Mouse (Mus musculus) lung, embryonic 16.5 days (tissue): ENCODE data around the gene Kcnh2. TPM values are rescaled to one million over a fixed set of nuclear protein-coding genes. Genes with fewer than 3 reads are reported as not detected.

Experiments
- ATAC-seq: fragments of 200-750 bp; cut with Nextera tagmentation; 2 replicates; pipeline ENCODE4 v1.8.0; 2017; ENCODE audit warnings: low read depth, mild to moderate bottlenecking, moderate library complexity
- H3K27ac ChIP-seq: fragments of 300-500 bp; sonication (generic); 2 replicates; pipeline ENCODE4 v1.5.1; 2014; ENCODE audit warnings: mild to moderate bottlenecking, control low read depth, low read length
- H3K27me3 ChIP-seq: fragments of 300-500 bp; sonication (generic); 2 replicates; pipeline ENCODE4 v1.6.1; 2014; ENCODE audit warnings: low read depth, low read length, mixed read lengths; ENCODE audit not compliant: control insufficient read depth, insufficient read depth
- H3K36me3 ChIP-seq: fragments of 300-500 bp; sonication (generic); 2 replicates; pipeline ENCODE4 v1.6.1; 2014; ENCODE audit warnings: low read length; ENCODE audit not compliant: control insufficient read depth, insufficient read depth
- H3K4me1 ChIP-seq: fragments of 300-500 bp; sonication (generic); replicated peaks from 2 replicates; pipeline ENCODE4 v1.6.1; 2014; ENCODE audit warnings: low read length, mixed read lengths; ENCODE audit not compliant: control insufficient read depth, insufficient read depth
- H3K4me2 ChIP-seq: fragments of 300-500 bp; sonication (generic); 2 replicates; pipeline ENCODE4 v1.6.1; 2014; ENCODE audit warnings: low read depth, low read length, control low read depth
- H3K4me3 ChIP-seq: fragments of 300-500 bp; sonication (generic); 2 replicates; pipeline ENCODE4 v1.5.1; 2014; ENCODE audit warnings: mild to moderate bottlenecking, low read length, control low read depth
- H3K9ac ChIP-seq: fragments of 300-500 bp; sonication (generic); 2 replicates; pipeline ENCODE4 v1.6.1; 2014; ENCODE audit warnings: low read length, control low read depth
- H3K9me3 ChIP-seq: fragments of 300-500 bp; sonication (generic); 2 replicates; pipeline ENCODE4 v1.6.1; 2016; ENCODE audit warnings: low read length; ENCODE audit not compliant: control insufficient read depth
- WGBS: fragments of 180-500 bp; shearing (Covaris S2); extraction: QIAGEN DNeasy Blood & Tissue Kit; methylation state at CpG from one replicate; pipeline ENCODE4 v1.1.7; 2014; 5-methylcytosine and 5-hydroxymethylcytosine counted together
- polyA plus RNA-seq: library from polyadenylated mRNA; unstranded; fragments of >200 nt; fragmentation: Nextera tagmentation; extraction: Ambion mirVana; gene quantifications from 2 replicates; pipeline ENCODE4 v1.2.1, GENCODE M21; 2015

Kcnh2 gene
- polyA plus RNA-seq, 1 experiment from 2014 or later = 6.5 TPM

DNA sequence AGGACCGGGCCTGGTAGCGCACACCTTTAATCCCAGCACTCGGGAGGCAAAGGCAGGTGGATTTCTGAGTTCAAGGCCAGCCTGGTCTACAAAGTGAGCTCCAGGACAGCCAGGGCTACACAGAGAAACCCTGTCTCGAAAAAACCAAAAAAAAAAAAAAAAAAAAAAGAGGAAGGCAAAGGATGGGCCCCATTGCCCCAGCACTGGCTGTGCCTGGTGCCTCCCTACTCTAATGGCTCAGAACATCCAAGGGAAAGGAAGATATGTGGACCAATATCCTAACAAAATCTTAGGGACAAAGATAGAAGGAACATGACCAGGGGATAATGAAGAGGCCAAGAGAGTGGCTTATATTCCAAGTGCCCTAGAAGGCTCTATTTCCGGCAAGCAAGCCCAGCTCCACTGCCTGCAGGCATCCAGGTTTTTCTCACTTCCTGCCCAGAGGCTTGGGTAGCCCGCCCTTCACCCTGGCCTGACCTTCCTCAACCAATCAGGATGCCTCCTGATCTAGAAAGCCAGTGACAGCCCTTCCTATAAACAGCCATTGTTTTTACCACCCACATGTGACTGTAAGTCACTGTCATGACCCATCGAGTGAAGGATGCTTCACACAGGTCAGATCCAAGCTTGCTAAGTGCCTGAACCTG lies 37.7 kb upstream of the Kcnh2 start:
- H3K4me3 ChIP-seq = no peak overlapping the region
- 55% methylated on average over 6 of the region's 7 CpGs for WGBS
- H3K27ac ChIP-seq = no peak overlapping the region
- no peak for ATAC-seq
- H3K27me3 ChIP-seq = peaks cover 33% of the 10 kb centered on the region
- H3K9ac ChIP-seq = no peak overlapping the region
- H3K36me3 ChIP-seq = no peaks in the 10 kb centered on the region
- no peak overlapping the region for H3K4me2 ChIP-seq
- no peaks in the 10 kb centered on the region for H3K9me3 ChIP-seq
- peaks cover 13% of the 10 kb centered on the region for H3K4me1 ChIP-seq

DNA sequence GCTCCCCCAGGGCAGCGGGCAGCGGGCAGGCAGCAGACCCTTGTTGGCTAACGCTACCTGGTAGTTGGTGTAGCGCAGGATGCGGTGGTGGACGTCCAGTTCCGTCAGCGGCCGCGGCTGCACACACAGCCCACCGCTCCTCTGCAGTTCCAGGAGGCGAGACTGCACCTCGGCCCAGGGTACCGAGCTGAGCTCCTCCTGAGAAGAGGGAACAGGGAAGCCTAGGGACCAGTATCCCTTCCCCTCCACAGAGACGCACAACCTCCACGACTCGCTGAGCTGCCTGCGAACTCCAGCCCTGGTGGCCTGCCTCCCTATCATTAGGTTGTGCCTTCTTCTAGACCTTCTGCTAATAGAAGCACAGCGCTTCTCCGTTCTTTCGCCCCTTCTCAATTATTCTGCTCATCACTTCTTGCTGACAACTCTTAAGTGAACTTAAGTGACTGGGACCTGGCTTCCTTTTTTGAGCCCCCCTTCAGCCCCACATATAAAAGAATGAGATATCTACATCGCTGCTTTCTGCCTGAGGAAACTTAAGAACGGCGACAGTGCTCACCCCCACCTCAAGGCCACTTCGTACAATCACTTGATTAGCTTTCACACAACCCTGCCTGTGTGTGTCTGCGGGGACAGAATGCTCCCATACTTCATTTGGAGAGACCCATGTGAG lies 37.0 kb upstream of the Kcnh2 start:
- ATAC-seq = no peak
- H3K4me1 ChIP-seq = peaks cover 18% of the 10 kb centered on the region
- 25% methylated on average over 26 of the region's 26 CpGs for WGBS

DNA sequence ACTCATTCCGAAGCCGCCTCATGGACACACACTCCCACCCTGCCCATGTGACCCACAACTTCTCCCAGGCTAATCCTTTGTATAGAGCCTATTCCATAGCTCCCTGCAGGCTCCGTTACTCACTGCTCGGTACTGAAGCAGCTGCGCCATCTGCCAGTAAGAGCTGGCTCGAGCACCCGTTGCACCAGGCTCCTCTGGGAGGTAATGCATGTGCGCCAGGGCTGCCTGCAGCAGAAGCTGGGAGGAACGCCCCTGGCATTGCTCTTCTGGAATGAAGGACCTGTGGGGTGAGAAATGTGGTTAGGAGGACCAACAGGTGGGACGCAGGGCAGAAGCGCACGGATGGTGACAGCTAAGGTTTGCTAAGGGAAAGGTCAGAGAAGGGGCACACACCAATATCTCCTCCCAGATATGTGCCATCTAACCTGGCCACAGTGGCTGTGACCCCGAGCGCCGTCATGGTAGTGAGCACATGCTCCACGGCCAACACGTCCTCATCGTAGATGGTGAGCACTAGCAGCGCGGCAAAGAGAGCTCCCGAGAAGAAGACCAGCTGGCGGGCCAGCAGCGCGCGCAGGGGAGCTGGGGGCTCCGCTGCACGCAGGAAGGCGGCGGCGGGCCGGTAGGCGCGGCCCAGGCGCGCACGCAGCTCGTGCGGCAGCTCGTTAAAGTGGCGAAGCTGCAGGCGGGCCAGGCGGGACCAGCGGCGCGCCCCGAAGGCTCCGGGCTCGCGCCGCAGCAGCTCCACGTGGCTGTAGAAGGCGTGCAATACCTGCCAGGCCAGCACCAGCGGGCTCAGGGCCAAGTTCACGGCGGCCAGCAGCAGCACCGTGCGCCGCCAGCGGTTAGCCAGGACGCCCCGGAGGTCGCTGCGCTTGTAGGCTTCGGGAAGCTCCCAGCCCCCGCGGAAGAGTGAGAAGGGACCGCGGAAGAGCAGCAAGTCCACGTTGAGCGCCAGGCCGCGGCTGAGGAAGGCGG lies 36.1 kb upstream of the Kcnh2 start:
- no peaks in the 10 kb centered on the region for H3K9me3 ChIP-seq
- peaks cover 33% of the 10 kb centered on the region for H3K27me3 ChIP-seq
- H3K9ac ChIP-seq = peak overlapping the region; percentile 70
- ATAC-seq = peak; percentile 44
- no peaks in the 10 kb centered on the region for H3K36me3 ChIP-seq
- no peak overlapping the region for H3K27ac ChIP-seq
- peak overlapping the region; percentile 98 for H3K4me2 ChIP-seq
- H3K4me1 ChIP-seq = peaks cover 23% of the 10 kb centered on the region
- WGBS = 1% methylated on average over 63 of the region's 73 CpGs
- H3K4me3 ChIP-seq = peak overlapping the region; percentile 53

More for the DNA sequence above, 37.0 kb upstream of the Kcnh2 start:
- Histone ChIP-seq H3K36me3 (no peaks in the 10 kb centered on the region), H3K27ac (no peak overlapping the region), H3K9ac (peak overlapping the region; percentile 70), H3K4me2 (peak overlapping the region; percentile 98), H3K4me3 (peak overlapping the region; percentile 53), H3K9me3 (no peaks in the 10 kb centered on the region), H3K27me3 (peaks cover 33% of the 10 kb centered on the region)

DNA sequence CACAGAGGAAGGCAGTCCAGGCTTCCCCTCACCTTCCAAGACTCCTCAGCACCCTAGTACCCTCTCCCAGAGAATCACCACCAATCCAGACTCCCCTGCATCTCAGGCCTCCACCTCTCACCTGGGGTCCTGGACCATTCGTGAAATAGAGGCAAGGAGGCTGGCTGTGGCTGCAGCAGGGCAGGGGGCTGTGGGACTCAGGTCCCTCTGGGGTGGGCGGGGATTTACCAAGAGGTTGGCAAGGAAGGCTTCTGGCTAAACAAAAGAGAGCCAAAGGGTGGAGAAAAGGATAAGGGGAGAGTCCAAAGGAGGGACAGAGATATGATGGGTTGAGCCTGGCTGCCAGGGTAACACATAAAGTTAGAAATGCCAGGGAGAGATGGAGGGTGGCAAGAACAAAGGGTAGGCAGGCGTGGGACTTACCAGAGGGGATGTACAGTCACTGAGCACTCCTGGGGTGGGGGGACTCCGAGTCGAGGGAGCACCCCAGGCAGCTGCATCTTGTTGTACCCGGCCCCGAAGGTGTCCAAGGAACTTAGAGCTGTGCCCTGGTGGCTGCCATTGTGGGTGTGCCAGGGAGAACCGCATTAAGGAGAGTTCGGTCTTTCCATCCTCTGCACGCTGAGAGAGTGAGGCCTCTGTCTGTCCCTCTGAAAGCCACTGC lies 34.6 kb upstream of the Kcnh2 start:
- H3K4me2 ChIP-seq = no peak overlapping the region
- WGBS = 79% methylated on average over 10 of the region's 10 CpGs
- ATAC-seq = no peak
- H3K4me1 ChIP-seq = peaks cover 23% of the 10 kb centered on the region
- no peaks in the 10 kb centered on the region for H3K9me3 ChIP-seq
- H3K4me3 ChIP-seq = no peak overlapping the region
- H3K27me3 ChIP-seq = peaks cover 33% of the 10 kb centered on the region
- no peaks in the 10 kb centered on the region for H3K36me3 ChIP-seq
- H3K9ac ChIP-seq = no peak overlapping the region
- no peak overlapping the region for H3K27ac ChIP-seq

DNA sequence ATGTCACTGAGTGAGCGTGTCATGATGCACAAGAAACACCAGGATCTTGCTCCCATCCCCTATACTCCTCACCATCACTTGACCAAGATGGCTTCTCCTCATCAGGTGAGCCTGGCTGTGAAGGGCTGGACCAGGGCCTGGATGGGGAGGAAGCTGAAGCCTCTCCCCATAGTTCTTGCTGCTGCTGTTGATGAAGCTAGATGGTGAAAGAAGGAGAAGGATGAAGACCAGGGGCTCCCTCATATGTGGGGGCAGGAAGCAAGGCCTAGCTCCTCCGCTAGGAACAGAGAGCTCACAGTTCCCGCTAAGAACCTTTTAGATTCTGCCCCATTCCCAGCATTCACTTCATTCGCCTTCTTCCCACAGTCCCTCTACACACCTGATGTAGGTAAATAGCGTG lies 34.0 kb upstream of the Kcnh2 start:
- no peak for ATAC-seq
- Histone ChIP-seq H3K4me1 (peaks cover 23% of the 10 kb centered on the region), H3K9ac (no peak overlapping the region), H3K36me3 (no peaks in the 10 kb centered on the region), H3K4me3 (no peak overlapping the region), H3K9me3 (no peaks in the 10 kb centered on the region), H3K27me3 (peaks cover 33% of the 10 kb centered on the region), H3K4me2 (no peak overlapping the region), H3K27ac (no peak overlapping the region)
- 88% methylated on average over 5 of the region's 5 CpGs for WGBS

DNA sequence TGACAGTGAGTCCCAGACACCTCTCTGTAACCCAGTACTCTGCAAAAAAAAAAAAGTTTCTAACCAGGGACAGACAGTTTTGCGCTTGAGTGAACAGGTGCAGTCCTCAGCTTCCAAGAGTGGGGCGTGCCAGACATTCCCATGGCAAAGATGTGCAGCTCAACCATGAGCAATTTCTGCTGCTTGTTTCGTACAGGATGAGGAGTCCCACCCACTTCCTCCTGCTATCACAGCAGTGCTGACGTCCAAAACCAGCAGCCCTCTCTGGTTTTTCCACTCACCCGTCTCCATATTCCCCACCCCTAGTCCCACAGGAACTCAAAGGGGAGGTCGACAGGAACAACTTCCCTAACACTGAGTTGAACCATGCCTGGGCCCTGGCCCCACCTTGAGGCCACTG lies 33.0 kb upstream of the Kcnh2 start:
- WGBS = 46% methylated on average over 6 of the region's 6 CpGs

DNA sequence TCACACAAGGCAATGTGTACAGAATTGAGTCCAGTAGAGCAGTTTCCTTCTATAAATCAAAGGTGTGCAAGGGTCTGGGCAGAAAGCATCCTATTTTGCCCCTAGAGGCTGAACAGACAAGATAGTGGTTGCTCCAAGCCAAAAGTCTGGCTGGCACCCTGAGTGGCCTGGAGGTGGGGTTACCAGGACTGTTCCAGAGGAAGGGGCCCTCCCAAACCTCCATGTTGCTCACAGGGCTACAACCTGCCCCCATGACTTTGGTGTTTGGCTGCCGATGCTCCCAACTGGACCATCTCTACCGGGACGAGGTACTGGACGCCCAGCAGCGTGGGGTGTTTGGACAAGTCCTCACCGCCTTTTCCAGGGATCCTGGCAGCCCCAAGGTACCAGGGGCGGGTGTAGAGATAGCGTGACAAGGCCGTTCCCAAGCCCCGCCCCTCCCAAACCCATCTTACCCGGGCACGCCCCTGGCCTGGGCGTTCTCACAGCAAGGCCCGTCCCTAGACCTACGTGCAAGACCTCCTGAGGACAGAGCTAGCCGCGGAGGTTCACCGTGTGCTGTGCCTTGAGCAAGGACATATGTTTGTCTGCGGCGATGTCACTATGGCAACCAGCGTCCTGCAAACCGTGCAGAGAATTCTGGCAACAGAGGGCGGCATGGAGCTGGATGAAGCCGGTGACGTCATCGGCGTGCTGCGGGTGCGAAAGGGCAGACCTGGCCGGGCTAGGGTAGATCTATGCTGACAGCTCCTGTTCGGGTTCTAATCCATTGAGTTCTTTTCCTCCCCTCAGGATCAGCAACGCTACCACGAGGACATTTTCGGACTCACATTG lies 31.8 kb upstream of the Kcnh2 start:
- Histone ChIP-seq H3K4me1 (peaks cover 22% of the 10 kb centered on the region), H3K9ac (peak overlapping the region; percentile 66), H3K4me3 (peak overlapping the region; percentile 51), H3K27ac (no peak overlapping the region; the same call in 1 of the 2 replicates), H3K27me3 (peaks cover 30% of the 10 kb centered on the region), H3K36me3 (no peaks in the 10 kb centered on the region), H3K9me3 (no peaks in the 10 kb centered on the region), H3K4me2 (peak overlapping the region; percentile 85)
- ATAC-seq = peak; percentile 92
- 2% methylated on average over 34 of the region's 34 CpGs for WGBS

More for the DNA sequence above, 33.0 kb upstream of the Kcnh2 start:
- ATAC-seq = no peak
- Histone ChIP-seq H3K9ac (no peak overlapping the region), H3K27ac (no peak overlapping the region), H3K36me3 (no peaks in the 10 kb centered on the region), H3K9me3 (no peaks in the 10 kb centered on the region), H3K4me2 (no peak overlapping the region), H3K4me1 (peaks cover 23% of the 10 kb centered on the region), H3K27me3 (peaks cover 33% of the 10 kb centered on the region), H3K4me3 (no peak overlapping the region)

DNA sequence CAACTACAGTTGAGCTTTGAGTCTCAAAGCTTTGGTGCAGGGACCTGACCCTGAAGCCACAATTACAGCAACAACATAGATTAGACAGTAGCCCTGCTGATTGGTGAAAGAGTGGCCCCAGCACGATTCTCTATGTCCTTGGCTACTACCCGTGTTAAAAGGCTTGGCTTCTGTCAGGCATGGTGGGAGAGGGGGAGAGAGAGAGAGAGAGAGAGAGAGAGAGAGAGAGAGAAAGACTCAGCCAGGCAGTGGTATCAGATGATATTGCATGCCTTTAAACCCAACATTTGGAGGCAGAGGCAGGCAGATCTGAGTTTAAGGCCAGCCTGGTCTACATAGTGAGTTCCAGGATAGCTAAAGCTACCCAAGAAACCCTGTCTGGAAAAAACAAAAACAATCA lies 30.6 kb upstream of the Kcnh2 start:
- H3K36me3 ChIP-seq = no peaks in the 10 kb centered on the region
- H3K4me3 ChIP-seq = no peak overlapping the region
- peaks cover 11% of the 10 kb centered on the region for H3K4me1 ChIP-seq
- H3K4me2 ChIP-seq = no peak overlapping the region
- H3K27ac ChIP-seq = no peak overlapping the region
- no peak overlapping the region for H3K9ac ChIP-seq
- H3K27me3 ChIP-seq = peaks cover 20% of the 10 kb centered on the region
- ATAC-seq = no peak
- H3K9me3 ChIP-seq = no peaks in the 10 kb centered on the region
- 64% methylated on average over 2 of the region's 2 CpGs for WGBS
